Mouse (Mus musculus): Measurements from ENCODE around the gene Prrx1. TPM values are rescaled to one million over a fixed set of nuclear protein-coding genes. Genes with fewer than 3 reads are reported as not detected.

Gene Prrx1
- total and polyA plus RNA-seq, 3 experiments: not detected

DNA sequence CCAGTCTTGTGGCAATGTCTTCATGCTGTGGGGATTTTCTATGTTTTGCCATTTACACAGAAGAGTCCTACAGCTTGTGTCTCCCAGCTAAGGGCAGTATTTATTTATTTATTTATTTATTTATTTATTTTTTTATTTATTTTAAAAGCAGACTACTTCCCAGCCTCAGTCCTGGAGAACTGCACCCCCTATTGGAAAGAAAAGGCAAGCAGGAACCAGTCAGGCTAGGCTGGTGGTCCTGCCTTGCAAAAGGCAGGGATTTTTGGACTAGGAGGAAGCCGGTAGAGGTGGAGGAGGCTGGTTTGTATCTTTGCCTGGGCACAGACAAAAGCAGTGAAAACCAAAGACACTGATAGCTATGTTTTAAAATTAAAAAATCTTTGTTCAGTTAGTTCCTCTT lies 7.6 kb downstream of the Prrx1 start (continued):
- TF ChIP-seq ZMIZ1 (IDR thresholded peaks at IDR 0.05; ENCODE audit: low read depth, low read length): no peak
- no peak for TF ChIP-seq NELFE (IDR thresholded peaks at IDR 0.05; ENCODE audit: low read depth, low read length)
- no peak for TF ChIP-seq MYB (IDR thresholded peaks at IDR 0.05; ENCODE audit: low read depth, low read length)
- TF ChIP-seq NRF1 (IDR thresholded peaks at IDR 0.05; ENCODE audit: insufficient read depth, low read depth, low read length, poor library complexity, severe bottlenecking): no peak

DNA sequence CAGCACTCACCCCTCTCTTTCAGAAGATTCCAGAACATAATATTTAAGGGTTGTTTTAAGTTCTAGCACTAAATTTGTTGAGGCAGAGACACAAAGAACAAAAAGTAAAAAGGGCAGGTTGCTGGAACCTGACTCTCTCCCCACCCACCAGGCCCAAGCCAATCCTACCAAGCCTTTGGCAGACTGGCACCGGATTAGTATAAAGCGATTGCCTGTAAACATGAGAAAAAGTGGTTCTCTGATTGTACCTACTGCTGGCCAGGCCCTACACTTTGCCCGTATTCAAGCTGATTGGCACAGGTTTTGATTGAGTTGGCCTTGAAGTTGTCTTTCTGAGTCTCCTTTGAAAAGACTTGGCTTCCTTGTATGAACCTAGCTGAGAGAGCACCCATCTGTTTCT lies 8.7 kb downstream of the Prrx1 start:
- Histone ChIP-seq H3K27ac (ENCODE audit: control insufficient read depth, low read depth, low read length) (no peak overlapping the region), H3K36me3 (ENCODE audit: control insufficient read depth in 1 of 2, insufficient read depth in 2 of 2, low read length in 2 of 2) (no peaks in the 10 kb centered on the region), H3K79me2 (ENCODE audit: control insufficient read depth, insufficient read depth, low read length, poor library complexity) (no peaks in the 10 kb centered on the region), H3K9ac (ENCODE audit: control insufficient read depth, low read depth, low read length, poor library complexity, severe bottlenecking) (no peak overlapping the region), H3K4me3 (ENCODE audit: control insufficient read depth in 1 of 2, insufficient read depth in 1 of 2, low read depth in 2 of 2, low read length in 2 of 2) (no peak overlapping the region), H3K4me1 (ENCODE audit: control insufficient read depth in 1 of 2, insufficient read depth in 2 of 2, low read length in 2 of 2) (no peaks in the 10 kb centered on the region), H3K9me3 (replicated peaks; ENCODE audit: insufficient read depth, low read length) (no peaks in the 10 kb centered on the region), H3K27me3 (ENCODE audit: control insufficient read depth in 1 of 2, insufficient read depth in 2 of 2, low read length in 2 of 2) (peaks cover 3 to 7% of the 10 kb centered on the region in 2 experiments)
- TF ChIP-seq ZNF384 (IDR thresholded peaks at IDR 0.05; ENCODE audit: low read depth, low read length) (no peak), MYC (IDR thresholded peaks at IDR 0.05; ENCODE audit: low read depth, low read length) (no peak), JUND (IDR thresholded peaks at IDR 0.05; ENCODE audit: low read depth, low read length) (no peak), SIN3A (IDR thresholded peaks at IDR 0.05; ENCODE audit: low read length) (no peak), ZKSCAN1 (IDR thresholded peaks at IDR 0.05; ENCODE audit: low read depth, low read length) (no peak), MXI1 (IDR thresholded peaks at IDR 0.05; ENCODE audit: low read depth, low read length) (no peak), POLR2A (IDR thresholded peaks at IDR 0.05; ENCODE audit: control insufficient read depth in 1 of 2, insufficient read depth in 1 of 2, low read depth in 1 of 2, low read length in 2 of 2, poor library complexity in 1 of 2) (no peak), ZC3H11A (IDR thresholded peaks at IDR 0.05; ENCODE audit: low read depth, low read length) (no peak), EP300 (IDR thresholded peaks at IDR 0.05; ENCODE audit: low read depth in 1 of 2, low read length in 2 of 2) (no peak), MAZ (IDR thresholded peaks at IDR 0.05; ENCODE audit: low read depth, low read length) (no peak), POLR2AphosphoS2 (IDR thresholded peaks at IDR 0.05; ENCODE audit: low read length) (no peak), RAD21 (IDR thresholded peaks at IDR 0.05; ENCODE audit: low read depth, low read length) (no peak), NRF1 (IDR thresholded peaks at IDR 0.05; ENCODE audit: insufficient read depth, low read depth, low read length, poor library complexity, severe bottlenecking) (no peak), CHD2 (IDR thresholded peaks at IDR 0.05; ENCODE audit: low read length) (no peak), ETS1 (IDR thresholded peaks at IDR 0.05; ENCODE audit: low read depth, low read length) (no peak), MAFK (IDR thresholded peaks at IDR 0.05; ENCODE audit: borderline replicate concordance, low read depth, low read length) (no peak)
- no peak for DNase-seq (ENCODE audit: low read depth, low spot score)

DNA sequence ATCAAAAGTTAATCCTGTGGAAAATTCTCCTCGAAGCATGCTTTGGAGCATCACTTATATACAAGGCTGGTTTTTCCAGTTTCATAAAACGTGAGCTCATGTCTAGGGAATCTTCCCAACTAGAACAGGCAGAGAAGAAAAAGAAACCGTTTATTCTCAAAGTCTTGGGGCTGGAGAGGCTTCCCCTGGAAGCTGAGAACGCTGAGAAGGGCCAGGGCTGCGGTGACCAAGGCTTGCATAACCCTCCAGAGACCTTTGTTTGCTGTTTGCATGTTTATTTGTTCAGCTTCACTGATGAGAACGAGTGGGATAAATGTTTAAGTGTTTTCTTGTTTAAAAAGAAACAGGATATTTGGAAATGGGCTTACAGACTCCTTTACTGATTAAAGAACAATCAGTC lies 11.2 kb downstream of the Prrx1 start:
- no peaks in the 10 kb centered on the region for H3K9me3 ChIP-seq (replicated peaks; ENCODE audit: insufficient read depth, low read length)
- no peak overlapping the region for H3K9ac ChIP-seq (ENCODE audit: control insufficient read depth, low read depth, low read length, poor library complexity, severe bottlenecking)
- H3K27me3 ChIP-seq (ENCODE audit: control insufficient read depth in 1 of 2, insufficient read depth in 2 of 2, low read length in 2 of 2): peaks cover 3 to 7% of the 10 kb centered on the region in 2 experiments
- H3K79me2 ChIP-seq (ENCODE audit: control insufficient read depth, insufficient read depth, low read length, poor library complexity): no peaks in the 10 kb centered on the region
- no peak for DNase-seq (ENCODE audit: low read depth, low spot score)
- TF ChIP-seq NELFE (IDR thresholded peaks at IDR 0.05; ENCODE audit: low read depth, low read length) (no peak), USF2 (IDR thresholded peaks at IDR 0.05; ENCODE audit: borderline replicate concordance in 1 of 2, insufficient read depth in 1 of 2, low read depth in 1 of 2, low read length in 2 of 2) (no peak), ETS1 (IDR thresholded peaks at IDR 0.05; ENCODE audit: low read depth, low read length) (no peak), ZNF384 (IDR thresholded peaks at IDR 0.05; ENCODE audit: low read depth, low read length) (no peak), USF1 (IDR thresholded peaks at IDR 0.05; ENCODE audit: low read depth, low read length) (no peak), UBTF (IDR thresholded peaks at IDR 0.05; ENCODE audit: borderline replicate concordance, insufficient read depth, low read depth, low read length) (no peak), RAD21 (IDR thresholded peaks at IDR 0.05; ENCODE audit: low read depth, low read length) (no peak), POLR2A (IDR thresholded peaks at IDR 0.05; ENCODE audit: control insufficient read depth in 1 of 2, insufficient read depth in 1 of 2, low read depth in 1 of 2, low read length in 2 of 2, poor library complexity in 1 of 2) (no peak), TBP (IDR thresholded peaks at IDR 0.05; ENCODE audit: low read depth, low read length) (no peak), TAL1 (IDR thresholded peaks at IDR 0.05; ENCODE audit: low read length) (no peak)
- H3K36me3 ChIP-seq (ENCODE audit: control insufficient read depth in 1 of 2, insufficient read depth in 2 of 2, low read length in 2 of 2): no peaks in the 10 kb centered on the region
- H3K27ac ChIP-seq (ENCODE audit: control insufficient read depth, low read depth, low read length): no peak overlapping the region
- no peak overlapping the region for H3K4me3 ChIP-seq (ENCODE audit: control insufficient read depth in 1 of 2, insufficient read depth in 1 of 2, low read depth in 2 of 2, low read length in 2 of 2)
- H3K4me1 ChIP-seq (ENCODE audit: control insufficient read depth in 1 of 2, insufficient read depth in 2 of 2, low read length in 2 of 2): no peaks in the 10 kb centered on the region
